Mouse (Mus musculus) left cerebral cortex, postnatal 10 days (tissue): ENCODE data around the gene Mt4. TPM values are rescaled to one million over a fixed set of nuclear protein-coding genes. Genes with fewer than 3 reads are reported as not detected.
"Not testable (repeated sequence)": the region's sequence is repeated elsewhere in the genome, so short reads cannot be mapped to it uniquely, and the experiment has no call there.

Experiments used
- DNase-seq, 2 experiments: peaks; one replicate each; pipeline ENCODE4 v3.0.0; 2021 to 2022; ENCODE audit warnings: low spot score in 2 of 2, mixed read lengths in 1 of 2; ENCODE audit errors: extremely low spot score in 1 of 2
- intact Hi-C: fragments of 180-260 bp; cut with DNase I; formaldehyde crosslinking; loops from one replicate; pipeline ENCODE4 v1.15.1; 2025
- total RNA-seq, 2 experiments: library from RNA; stranded (reverse); gene quantifications; 2 replicates each; pipeline ENCODE4 v1.2.3; 2021

The Mt4 gene
- total RNA-seq, 2 experiments from 2014 or later: not detected

DNA sequence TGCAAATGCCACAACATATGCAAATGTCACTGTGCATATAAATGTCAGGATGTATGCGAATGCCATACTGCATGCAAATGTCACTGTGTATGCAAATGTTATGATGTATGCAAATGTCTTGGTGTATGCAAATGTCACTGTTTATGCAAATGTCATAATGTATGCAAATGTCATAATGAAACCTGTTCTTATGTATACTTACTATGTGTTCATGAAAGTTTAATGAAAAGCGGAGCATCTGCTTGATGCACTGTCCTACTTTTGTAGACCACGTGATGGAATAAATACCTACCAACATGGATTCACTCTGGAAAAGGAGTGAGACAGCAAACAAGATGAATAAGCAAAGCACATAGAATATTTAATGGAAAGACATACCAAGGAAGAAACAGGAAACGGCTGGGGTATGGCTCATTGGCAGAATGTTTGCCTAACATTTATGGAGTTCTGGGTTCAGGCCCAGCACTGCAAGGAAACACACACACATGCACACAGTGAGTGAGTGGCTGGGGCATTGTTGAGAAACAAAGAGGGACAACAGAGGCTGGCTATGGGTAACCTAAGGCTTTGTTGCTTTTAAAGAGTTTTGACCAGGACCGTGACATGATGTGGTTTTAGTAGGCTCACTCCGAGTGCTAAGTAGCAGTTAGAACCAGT is 7.7 kb upstream of the Mt4 start:
- DNase-seq: no peak
- intact Hi-C loops: no loop called here

DNA sequence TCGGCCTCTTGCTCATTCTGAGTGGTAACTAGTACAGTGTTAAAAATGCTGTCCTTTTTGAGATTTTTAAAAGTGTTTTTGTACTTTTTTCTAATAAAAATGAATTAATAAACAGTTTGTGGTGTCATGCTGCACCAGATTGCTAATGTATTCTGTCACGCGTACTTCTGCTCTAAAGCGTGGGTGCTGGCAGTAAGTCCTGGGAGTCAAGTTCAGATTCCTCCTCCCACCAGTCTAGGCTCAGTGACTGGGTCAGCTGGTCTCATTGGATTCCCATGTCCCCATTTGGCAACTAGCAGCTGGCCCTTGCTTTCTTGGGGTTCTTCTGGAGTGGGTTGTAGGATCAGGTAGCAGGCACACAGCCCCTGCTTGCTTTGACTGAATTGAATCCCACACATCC is 6.9 kb upstream of the Mt4 start:
- DNase-seq: no peak
- intact Hi-C loops: no loop called here

DNA sequence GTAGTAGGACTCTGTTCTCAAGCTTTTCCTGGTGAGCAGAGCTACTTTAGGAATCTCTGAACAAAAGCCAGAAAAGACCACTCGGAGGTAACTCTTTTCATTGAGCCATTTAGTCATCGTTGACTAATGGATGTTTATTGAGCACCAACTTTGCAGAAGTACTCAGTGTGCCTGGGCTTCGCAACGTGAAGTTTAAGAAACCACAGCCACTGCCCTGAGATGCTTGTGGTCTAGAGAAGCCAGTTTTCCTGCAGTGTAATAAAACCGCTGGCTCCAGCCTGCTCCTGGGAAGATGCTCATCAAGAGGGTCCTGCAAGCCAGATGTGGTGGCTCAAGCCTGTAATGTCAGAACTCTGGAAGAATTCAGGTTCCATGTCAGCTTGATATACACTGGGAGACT is 4.9 kb upstream of the Mt4 start:
- intact Hi-C loops: no loop called here
- DNase-seq: no peak

- DNase-seq, intact Hi-C loops: not testable (repeated sequence)
Observed at GRCm38 (mm10) chr8:94134601-94135000, 2.4 kb upstream of the Mt4 start.

DNA sequence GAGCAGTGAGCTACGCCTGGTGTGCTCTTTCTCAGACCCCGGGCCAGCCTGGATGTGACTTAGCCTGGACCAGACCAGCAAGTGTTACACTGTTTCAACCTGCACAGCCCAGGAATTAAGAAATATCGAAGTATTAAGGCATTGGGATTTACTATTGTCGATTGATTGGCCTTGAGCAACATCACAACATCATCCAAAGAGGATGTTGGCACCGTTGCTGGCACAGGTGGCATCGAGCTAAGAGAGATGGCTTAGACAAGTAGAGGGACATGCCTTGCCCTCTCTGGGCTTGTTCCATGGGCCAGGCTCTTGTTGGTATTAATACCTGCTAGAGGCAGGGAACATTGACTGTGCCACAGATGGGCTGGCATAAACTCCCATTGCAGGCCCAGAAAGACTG is 1.4 kb upstream of the Mt4 start:
- DNase-seq: no peak
- intact Hi-C loops: no loop called here

DNA sequence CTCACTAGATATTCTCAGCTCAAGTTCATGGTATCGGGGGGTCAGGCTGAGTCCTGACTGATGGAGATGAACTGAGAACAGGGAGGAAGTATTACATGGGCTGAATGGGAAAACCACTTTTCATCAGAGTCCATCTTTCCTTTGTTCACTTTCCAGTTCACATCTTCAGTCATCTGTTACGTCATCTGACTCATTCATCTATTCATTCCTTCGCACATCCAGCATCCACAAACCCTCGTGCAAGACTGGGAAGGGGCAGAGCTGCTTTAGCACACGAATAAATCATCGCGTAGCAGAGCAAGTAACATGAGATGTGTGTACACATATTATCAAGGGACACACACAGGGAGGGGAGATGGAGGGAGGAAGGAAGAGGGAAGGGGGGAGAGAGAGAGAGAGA is 805 bp upstream of the Mt4 start:
- intact Hi-C loops: no loop called here
- no peak for DNase-seq

DNA sequence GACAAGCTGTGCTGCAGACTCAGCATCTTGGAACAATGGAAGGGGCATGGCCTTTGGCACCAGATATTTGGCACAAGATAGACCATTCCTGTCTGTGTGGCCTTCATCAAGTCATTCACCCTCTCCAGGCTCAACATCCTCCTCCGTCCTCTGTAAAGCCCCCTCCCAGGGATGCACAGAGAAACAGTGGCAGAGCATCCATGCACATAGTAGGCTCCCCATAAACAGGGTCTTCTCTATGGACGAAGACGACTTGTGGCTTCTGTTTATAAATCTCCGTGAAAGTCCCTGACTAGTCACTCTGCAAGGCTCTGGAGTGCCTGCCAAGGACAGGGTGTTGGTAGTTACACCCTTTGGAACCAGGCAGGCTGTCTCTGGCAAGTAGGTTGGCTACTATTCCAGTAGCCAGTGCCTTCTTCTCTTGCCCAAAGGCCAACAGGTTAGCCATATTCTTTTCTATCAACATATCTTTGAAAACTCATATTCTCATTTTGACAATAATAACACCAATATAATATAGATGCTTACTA is 3.3 kb downstream of the Mt4 start:
- no peak for DNase-seq
- intact Hi-C loops: no loop called here

GRCm38 (mm10) chr8:94148236-94148635 is 11.2 kb downstream of the Mt4 start:
- intact Hi-C loops: no loop called here
- DNase-seq: peak in 1 of 2 experiments; percentile 41

GRCm38 (mm10) chr8:94150925-94151324 is 13.9 kb downstream of the Mt4 start:
- intact Hi-C loops: loop anchor here (5.0 kb wide), 1 partner anchor 49 kb away; no protein-coding TSS in a partner anchor

GRCm38 (mm10) chr8:94152513-94153300 is 15.7 kb downstream of the Mt4 start, which contains the start of gene Mt3:
TSS of gene Mt3 (plus strand) at chr8:94152607.
- peak; percentile 81 to 89 for DNase-seq
- intact Hi-C loops: loop anchor here (5.0 kb wide), 1 partner anchor 50 kb away; no protein-coding TSS in a partner anchor

More at GRCm38 (mm10) chr8:94150925-94151324, 13.9 kb downstream of the Mt4 start:
- no peak for DNase-seq

DNA sequence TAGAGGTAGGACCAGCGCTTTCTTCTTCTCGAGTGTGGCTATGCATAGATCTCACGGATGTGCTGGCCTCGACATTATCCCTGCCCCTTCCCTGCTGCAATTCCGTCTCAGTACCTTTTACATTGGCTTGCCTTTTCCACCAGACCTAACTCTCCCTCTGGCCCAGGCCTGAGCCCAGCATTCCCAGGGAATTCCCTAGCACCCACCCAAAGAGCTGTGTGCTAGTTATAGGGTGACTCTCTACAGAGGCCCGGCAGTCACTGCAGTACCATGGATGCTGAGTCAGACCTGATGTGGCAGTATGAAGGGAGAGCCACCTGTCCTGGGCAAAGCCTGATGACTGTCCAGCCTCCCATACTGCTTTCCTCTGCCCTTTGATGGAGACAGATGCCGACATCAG is 16.5 kb downstream of the Mt4 start:
- no peak for DNase-seq
- intact Hi-C loops: loop anchor here (5.0 kb wide), 1 partner anchor 51 kb away; no protein-coding TSS in a partner anchor

- intact Hi-C loops: loop anchor here (5.0 kb wide), 1 partner anchor 52 kb away; no protein-coding TSS in a partner anchor
- peak in 1 of 2 experiments; percentile 45 for DNase-seq
Observed at GRCm38 (mm10) chr8:94154537-94154936, 17.5 kb downstream of the Mt4 start.

- intact Hi-C loops: no loop called here
- no peak for DNase-seq
Observed at GRCm38 (mm10) chr8:94156092-94156491, 19.1 kb downstream of the Mt4 start.

DNA sequence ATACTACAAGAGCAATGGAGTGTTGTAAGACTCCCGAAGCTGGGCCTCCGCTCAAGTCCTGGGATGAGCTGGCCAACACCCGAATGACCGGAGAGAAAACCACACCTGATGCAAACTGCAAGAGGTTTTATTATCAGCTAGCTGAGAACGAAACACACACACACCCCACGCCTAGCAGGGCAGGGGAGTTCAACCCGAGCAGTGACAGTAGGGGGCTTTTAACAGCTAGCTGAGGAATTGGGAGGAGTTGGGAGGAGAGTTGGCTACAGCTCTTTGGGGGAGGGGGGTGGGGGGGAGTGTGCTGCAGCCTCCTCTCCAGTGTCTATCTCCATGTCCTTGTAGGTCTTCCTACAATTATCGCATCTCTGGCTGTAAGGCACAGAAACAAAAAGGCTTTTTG is 28.8 kb downstream of the Mt4 start:
- DNase-seq: not testable (repeated sequence)
- intact Hi-C loops: loop anchor here (5.0 kb wide), 1 partner anchor 37 kb away; no protein-coding TSS in a partner anchor

DNA sequence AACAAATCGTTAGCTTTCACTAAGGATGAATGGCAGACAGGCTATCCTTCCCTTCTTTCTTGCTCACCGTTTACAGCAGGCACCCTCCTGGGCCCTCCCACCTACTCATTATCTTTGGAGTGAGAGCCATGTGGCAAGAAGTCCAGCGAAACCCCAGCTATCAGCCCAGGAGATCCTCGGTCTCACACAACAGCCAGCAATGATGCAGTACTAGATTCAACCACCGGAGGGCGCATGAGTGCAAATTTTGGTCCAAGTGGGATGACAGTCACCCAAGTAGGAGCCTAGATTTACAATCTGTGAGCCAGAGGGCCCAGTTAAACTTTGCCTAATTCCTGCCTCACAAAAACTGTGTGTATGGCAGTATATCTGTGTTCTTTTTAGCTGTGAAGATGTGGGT is 30.2 kb downstream of the Mt4 start:
- intact Hi-C loops: loop anchor here (5.0 kb wide), 1 partner anchor 35 kb away; no protein-coding TSS in a partner anchor
- DNase-seq: peak; percentile 83 to 88

GRCm38 (mm10) chr8:94169547-94169946 is 32.5 kb downstream of the Mt4 start:
- intact Hi-C loops: loop anchor here (5.0 kb wide), 1 partner anchor 33 kb away; no protein-coding TSS in a partner anchor
- DNase-seq: no peak

DNA sequence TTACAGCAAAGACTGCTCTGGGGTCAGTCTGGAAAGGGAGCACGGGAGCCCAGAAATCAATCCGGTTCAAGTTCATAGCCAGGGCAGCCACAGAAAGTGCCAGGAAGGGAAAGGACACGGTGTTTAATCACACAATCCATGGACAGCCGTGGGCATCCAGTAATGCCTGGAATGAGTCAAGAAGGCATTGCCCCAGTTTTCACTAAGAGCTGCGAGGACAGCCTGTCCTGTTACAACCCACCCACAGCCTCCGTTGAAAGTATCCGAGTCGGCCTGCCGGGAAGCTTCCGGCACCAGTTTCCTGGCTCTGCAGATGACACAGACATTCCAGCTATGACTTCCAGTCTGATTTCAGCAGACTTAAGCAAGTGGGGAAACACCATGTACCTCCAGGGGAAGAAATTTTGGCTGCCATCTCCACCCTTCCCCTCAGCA is 34.3 kb downstream of the Mt4 start:
- peak in 1 of 2 experiments; percentile 56 for DNase-seq
- intact Hi-C loops: no loop called here

DNA sequence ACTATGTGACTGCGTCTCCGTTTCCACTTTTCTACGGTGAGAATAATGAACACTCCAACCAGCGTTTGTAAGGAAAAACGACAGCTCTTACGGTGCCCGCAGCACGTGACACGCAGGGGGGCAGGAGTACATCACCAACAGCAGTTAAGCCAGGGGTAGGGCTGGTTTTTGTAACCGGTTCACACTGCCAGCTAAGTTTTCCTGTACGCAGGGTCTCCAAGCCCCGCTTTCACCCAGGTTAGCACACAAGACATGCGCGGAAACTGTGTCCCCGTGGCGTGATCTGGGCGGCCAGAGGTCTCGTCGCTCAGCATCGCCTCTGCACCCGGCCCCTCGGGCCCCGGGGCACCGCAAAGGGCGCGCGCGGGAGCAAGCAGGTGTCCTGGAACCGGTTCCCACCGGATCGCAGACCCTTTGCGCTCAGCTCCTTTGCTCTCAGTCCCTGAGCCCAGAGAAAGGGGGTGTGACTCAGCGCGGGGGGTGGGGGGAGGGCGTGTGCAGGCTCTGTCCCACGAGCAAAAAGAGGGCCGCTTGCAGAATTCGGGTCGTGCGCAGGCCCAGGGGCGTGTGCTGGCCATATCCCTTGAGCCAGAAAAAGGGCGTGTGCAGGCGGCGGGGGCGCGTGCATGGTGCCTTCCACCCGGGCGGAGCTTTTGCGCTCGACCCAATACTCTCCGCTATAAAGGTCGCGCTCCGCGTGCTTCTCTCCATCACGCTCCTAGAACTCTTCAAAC is 35.2 kb downstream of the Mt4 start, which contains the start of gene Mt2:
Gene Mt2 (plus strand): TSS at position 590 of the 734 bp plus-strand sequence.
- intact Hi-C loops: no loop called here
- peak in 1 of 2 experiments; percentile 90 for DNase-seq
